Comparison of ENCODE assay signal across 17 mouse cellular contexts in genomic region chr13:79844800-79845199, GRCm38 (mm10).
A peak's percentile ranks its signal among the peaks of the same experiment; 100 is the strongest.
DNase-seq lines count a peak whose midpoint lies in the region; ATAC-seq and TF ChIP-seq lines count a peak whose summit lies in the region.
"Had no signal": no experiment of that assay in that cellular context is flagged by ENCODE, and none has a peak within 500 bp of the region (broad histone marks: within the 10 kb centered on the region; RNA-seq: fewer than 3 reads in every experiment).

No protein-coding gene starts in this region.

- peak; percentile 5 for DNase-seq in hindbrain, embryonic 11.5 days (ENCODE audit: low spot score)
- no peak for DNase-seq in hindbrain, embryonic 10.5 days (ENCODE audit: low spot score)
- peak; percentile 64 for DNase-seq in midbrain, postnatal 0 days (ENCODE audit: low spot score)
- no peak for DNase-seq in gastrocnemius, postnatal 25 days
- no peak for DNase-seq in neural tube, embryonic 10.5 days (ENCODE audit: extremely low spot score, low spot score)
- DNase-seq: cerebellum, postnatal 14 days; heart, adult 11 months; kidney, postnatal 25 days; layer of hippocampus, postnatal 36 days; lung, postnatal 4 days; right cerebral cortex, postnatal 25 days had no signal

- H3K36me3 ChIP-seq in hindbrain, embryonic 11.5 days (ENCODE audit: control insufficient read depth, insufficient read depth, low read length) = no peaks in the 10 kb centered on the region
- H3K36me3 ChIP-seq in hindbrain, embryonic 10.5 days = no peaks in the 10 kb centered on the region
- H3K36me3 ChIP-seq in midbrain, postnatal 0 days (ENCODE audit: insufficient read depth, low read length) = no peaks in the 10 kb centered on the region
- H3K36me3 ChIP-seq in midbrain, embryonic 15.5 days (replicated peaks) = no peaks in the 10 kb centered on the region
- H3K36me3 ChIP-seq: limb, embryonic 12.5 days; neural tube, embryonic 15.5 days had no signal

- WGBS in hindbrain, embryonic 11.5 days = 59% methylated on average over 2 of the region's 2 CpGs
- WGBS in hindbrain, embryonic 10.5 days = 52% methylated on average over 2 of the region's 2 CpGs
- 54% methylated on average over 2 of the region's 2 CpGs for WGBS in midbrain, postnatal 0 days
- 59% methylated on average over 2 of the region's 2 CpGs for whole genome bisulfite sequencing in midbrain, embryonic 15.5 days

- no peak for TF ChIP-seq POLR2A in embryonic fibroblast, embryonic 13.5 days (IDR thresholded peaks at IDR 0.05; ENCODE audit: low read depth, low read length)

- H3K4me3 ChIP-seq in hindbrain, embryonic 11.5 days (ENCODE audit: low read depth, low read length) = no peak overlapping the region
- no peak overlapping the region for H3K4me3 ChIP-seq in hindbrain, embryonic 10.5 days
- H3K4me3 ChIP-seq in midbrain, postnatal 0 days (ENCODE audit: low read depth, low read length) = no peak overlapping the region
- no peak overlapping the region for H3K4me3 ChIP-seq in midbrain, embryonic 15.5 days
- no peak overlapping the region for H3K4me3 ChIP-seq in embryonic fibroblast, embryonic 13.5 days (ENCODE audit: insufficient read depth, low read length)
- H3K4me3 ChIP-seq: limb, embryonic 12.5 days; neural tube, embryonic 15.5 days had no signal

- H3K9ac ChIP-seq in hindbrain, embryonic 11.5 days (ENCODE audit: low read depth, low read length) = no peak overlapping the region
- no peak overlapping the region for H3K9ac ChIP-seq in midbrain, postnatal 0 days (replicated peaks; ENCODE audit: low read length, poor library complexity, severe bottlenecking)
- no peak overlapping the region for H3K9ac ChIP-seq in midbrain, embryonic 15.5 days
- H3K9ac ChIP-seq: limb, embryonic 12.5 days; neural tube, embryonic 15.5 days had no signal

- no peaks in the 10 kb centered on the region for H3K9me3 ChIP-seq in hindbrain, embryonic 11.5 days (ENCODE audit: control insufficient read depth, low read length)
- H3K9me3 ChIP-seq in hindbrain, embryonic 10.5 days = no peaks in the 10 kb centered on the region
- H3K9me3 ChIP-seq in midbrain, postnatal 0 days (ENCODE audit: low read length) = no peaks in the 10 kb centered on the region
- H3K9me3 ChIP-seq in midbrain, embryonic 15.5 days = no peaks in the 10 kb centered on the region
- H3K9me3 ChIP-seq: limb, embryonic 12.5 days; neural tube, embryonic 15.5 days had no signal

- no peaks in the 10 kb centered on the region for H3K4me1 ChIP-seq in hindbrain, embryonic 11.5 days (replicated peaks; ENCODE audit: control insufficient read depth, insufficient read depth, low read length)
- no peaks in the 10 kb centered on the region for H3K4me1 ChIP-seq in hindbrain, embryonic 10.5 days (replicated peaks)
- H3K4me1 ChIP-seq in midbrain, postnatal 0 days (ENCODE audit: insufficient read depth, low read length) = no peaks in the 10 kb centered on the region
- H3K4me1 ChIP-seq in midbrain, embryonic 15.5 days = no peaks in the 10 kb centered on the region
- no peaks in the 10 kb centered on the region for H3K4me1 ChIP-seq in embryonic fibroblast, embryonic 13.5 days (ENCODE audit: control insufficient read depth, insufficient read depth, low read length)
- H3K4me1 ChIP-seq: limb, embryonic 12.5 days; neural tube, embryonic 15.5 days had no signal

- ATAC-seq in hindbrain, embryonic 11.5 days (ENCODE audit: low FRiP score) = no peak
- no peak for ATAC-seq in midbrain, postnatal 0 days (ENCODE audit: low FRiP score)
- no peak; the same call in 1 of the 2 replicates for ATAC-seq in midbrain, embryonic 15.5 days (replicated peaks)
- ATAC-seq in megakaryocyte, adult 5-6 weeks (ENCODE audit: poor library complexity, severe bottlenecking) = no peak
- ATAC-seq: intestine, embryonic 16.5 days had no signal

- TF ChIP-seq CTCF in midbrain, postnatal 0 days (IDR thresholded peaks at IDR 0.05) = peak; percentile 72
- TF ChIP-seq CTCF in embryonic fibroblast, embryonic 13.5 days (IDR thresholded peaks at IDR 0.05; ENCODE audit: borderline replicate concordance, insufficient read depth, low read length) = no peak

- no peak overlapping the region for H3K4me2 ChIP-seq in hindbrain, embryonic 11.5 days (replicated peaks; ENCODE audit: low read depth, low read length)
- no peak overlapping the region for H3K4me2 ChIP-seq in midbrain, postnatal 0 days (ENCODE audit: low read depth, low read length, poor library complexity, severe bottlenecking)
- H3K4me2 ChIP-seq in midbrain, embryonic 15.5 days = no peak overlapping the region
- H3K4me2 ChIP-seq: limb, embryonic 12.5 days; neural tube, embryonic 15.5 days had no signal

- no peak overlapping the region for H3K27ac ChIP-seq in hindbrain, embryonic 11.5 days (ENCODE audit: low read depth, low read length)
- H3K27ac ChIP-seq in hindbrain, embryonic 10.5 days = no peak overlapping the region
- H3K27ac ChIP-seq in midbrain, postnatal 0 days (ENCODE audit: low read depth, low read length) = no peak overlapping the region
- H3K27ac ChIP-seq in midbrain, embryonic 15.5 days = no peak overlapping the region
- 0 out of 2 replicates have a peak overlapping the region, but pooled peaks have one; percentile 40 for H3K27ac ChIP-seq in embryonic fibroblast, embryonic 13.5 days (ENCODE audit: insufficient read depth, low read length)
- H3K27ac ChIP-seq: limb, embryonic 12.5 days; neural tube, embryonic 15.5 days had no signal

- no peaks in the 10 kb centered on the region for H3K27me3 ChIP-seq in hindbrain, embryonic 11.5 days (ENCODE audit: control insufficient read depth, insufficient read depth, low read length)
- no peaks in the 10 kb centered on the region for H3K27me3 ChIP-seq in hindbrain, embryonic 10.5 days (ENCODE audit: insufficient read depth, poor library complexity, severe bottlenecking)
- no peaks in the 10 kb centered on the region for H3K27me3 ChIP-seq in midbrain, postnatal 0 days (ENCODE audit: insufficient read depth, low read length)
- H3K27me3 ChIP-seq in midbrain, embryonic 15.5 days (replicated peaks) = no peaks in the 10 kb centered on the region
- H3K27me3 ChIP-seq: limb, embryonic 12.5 days; neural tube, embryonic 15.5 days had no signal

Comparison
In these comparisons a context has a peak if more than half of its experiments do, and no peak if none do; other contexts are left out.
1. DNase-seq: peak in hindbrain, embryonic 11.5 days (single experiment) and midbrain, postnatal 0 days (single experiment); none in hindbrain, embryonic 10.5 days (single experiment), gastrocnemius, postnatal 25 days (single experiment) and neural tube, embryonic 10.5 days (single experiment).